ENCODE assay signal across 13 mouse cellular contexts in the genomic region with DNA sequence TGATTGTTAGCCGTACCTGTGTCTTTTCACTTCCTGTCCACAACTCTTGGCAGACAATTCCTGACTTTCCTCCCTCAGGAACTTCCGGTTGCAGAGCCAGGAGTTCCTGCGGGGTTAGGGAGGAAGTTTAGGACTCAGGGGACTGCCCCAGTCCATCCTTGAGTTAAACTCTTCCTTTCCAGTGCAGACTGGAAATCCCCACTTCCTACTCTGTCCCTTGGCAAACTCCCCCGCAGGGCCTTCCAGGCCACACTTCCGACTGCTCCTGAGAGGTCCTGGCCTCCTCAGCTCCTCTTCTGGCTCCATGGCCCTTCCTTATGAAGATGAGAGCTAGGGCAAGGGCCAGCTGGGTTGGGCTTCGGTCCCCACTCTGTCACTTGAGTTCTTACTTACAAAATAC.
DNase-seq lines count a peak whose midpoint lies in the region; ATAC-seq lines count a peak whose summit lies in the region.
"Had no signal": no experiment of that assay in that cellular context is flagged by ENCODE, and none has a peak within 500 bp of the region (broad histone marks: within the 10 kb centered on the region; RNA-seq: fewer than 3 reads in every experiment).

No protein-coding gene starts in this region.

- no peak overlapping the region for H3K9ac ChIP-seq in lung, embryonic 15.5 days
- no peak overlapping the region for H3K9ac ChIP-seq in liver, embryonic 16.5 days (ENCODE audit: low read depth, low read length)
- H3K9ac ChIP-seq: midbrain, embryonic 15.5 days; neural tube, embryonic 15.5 days had no signal

- peak; percentile 19; the same call in 1 of the 2 replicates for ATAC-seq in lung, embryonic 15.5 days (ENCODE audit: borderline replicate concordance, extremely low read depth, low FRiP score, low TSS enrichment)
- ATAC-seq in liver, embryonic 16.5 days (ENCODE audit: low read depth) = no peak
- ATAC-seq: midbrain, embryonic 15.5 days had no signal

- no peaks in the 10 kb centered on the region for H3K27me3 ChIP-seq in lung, embryonic 15.5 days
- H3K27me3 ChIP-seq in liver, embryonic 16.5 days (ENCODE audit: control insufficient read depth, insufficient read depth, low read depth, low read length) = no peaks in the 10 kb centered on the region
- H3K27me3 ChIP-seq: midbrain, embryonic 15.5 days; neural tube, embryonic 15.5 days had no signal

- peak; percentile 21 for DNase-seq in adrenal gland, postnatal 10 days
- no peak for DNase-seq in adrenal gland, postnatal 14 days
- DNase-seq in lung, adult 18-20 months = no peak
- DNase-seq in kidney, adult 9 months = peak; percentile 53
- DNase-seq in natural killer cell, adult 2 months (ENCODE audit: low spot score in 2 of 2) = no peak
- no peak for DNase-seq in urinary bladder, postnatal 4 days (ENCODE audit: low spot score in 2 of 2)
- DNase-seq: thymus, postnatal 25 days had no signal

- no peak overlapping the region for H3K4me2 ChIP-seq in lung, embryonic 15.5 days
- no peak overlapping the region for H3K4me2 ChIP-seq in liver, embryonic 16.5 days (ENCODE audit: low read depth, low read length)
- H3K4me2 ChIP-seq: midbrain, embryonic 15.5 days; neural tube, embryonic 15.5 days had no signal

- H3K4me1 ChIP-seq in lung, embryonic 15.5 days = peaks cover 25% of the 10 kb centered on the region
- H3K4me1 ChIP-seq in liver, embryonic 16.5 days (ENCODE audit: control insufficient read depth, low read depth, low read length) = peaks cover 36% of the 10 kb centered on the region

- WGBS in lung, embryonic 15.5 days = 49% methylated on average over 6 of the region's 6 CpGs
- WGBS in liver, embryonic 16.5 days (ENCODE audit: insufficient replicate concordance) = 42% methylated on average over 6 of the region's 6 CpGs

- no peak overlapping the region for H3K4me3 ChIP-seq in lung, embryonic 15.5 days
- no peak overlapping the region for H3K4me3 ChIP-seq in liver, embryonic 16.5 days (ENCODE audit: low read depth, low read length)
- H3K4me3 ChIP-seq: hindbrain, embryonic 10.5 days; midbrain, embryonic 15.5 days; neural tube, embryonic 15.5 days had no signal

- H3K27ac ChIP-seq in lung, embryonic 15.5 days = no peak overlapping the region
- peak overlapping the region; percentile 15; the same call in 1 of the 2 replicates for H3K27ac ChIP-seq in liver, embryonic 16.5 days (ENCODE audit: low read length)
- H3K27ac ChIP-seq: hindbrain, embryonic 10.5 days; kidney, postnatal 0 days; midbrain, embryonic 15.5 days; neural tube, embryonic 15.5 days had no signal

- no peaks in the 10 kb centered on the region for H3K9me3 ChIP-seq in lung, embryonic 15.5 days
- H3K9me3 ChIP-seq in liver, embryonic 16.5 days (replicated peaks; ENCODE audit: control insufficient read depth, low read length) = no peaks in the 10 kb centered on the region
- H3K9me3 ChIP-seq: hindbrain, embryonic 10.5 days; midbrain, embryonic 15.5 days; neural tube, embryonic 15.5 days had no signal

- no peaks in the 10 kb centered on the region for H3K36me3 ChIP-seq in lung, embryonic 15.5 days
- no peaks in the 10 kb centered on the region for H3K36me3 ChIP-seq in liver, embryonic 16.5 days (ENCODE audit: control insufficient read depth, insufficient read depth)
- H3K36me3 ChIP-seq: hindbrain, embryonic 10.5 days; midbrain, embryonic 15.5 days; neural tube, embryonic 15.5 days had no signal

Comparison
In these comparisons a context has a peak if more than half of its experiments do, and no peak if none do; other contexts are left out.
1. DNase-seq: peak in adrenal gland, postnatal 10 days (single experiment) and kidney, adult 9 months (single experiment); none in adrenal gland, postnatal 14 days (single experiment), lung, adult 18-20 months (0 of 2), natural killer cell, adult 2 months (0 of 2) and urinary bladder, postnatal 4 days (0 of 2).